Mouse (Mus musculus) forebrain, embryonic 14.5 days (tissue): ENCODE measurements around the gene Rnf43. TPM values are rescaled to one million over a fixed set of nuclear protein-coding genes. Genes with fewer than 3 reads are reported as not detected.
A peak's percentile ranks its signal among the peaks of the same experiment; 100 is the strongest.

Experiments
- ATAC-seq: fragments of 200-750 bp; cut with Nextera tagmentation; 2 replicates; pipeline ENCODE4 v1.8.0; 2017; ENCODE audit warnings: mild to moderate bottlenecking, moderate library complexity
- DNase-seq: peaks from one replicate; pipeline ENCODE4 v3.0.0-alpha.2; 2015; ENCODE audit warnings: low spot score
- H3K27ac ChIP-seq: fragments of 300-500 bp; sonication (generic); 2 replicates; pipeline ENCODE4 v1.5.1; 2014; ENCODE audit warnings: low read depth, mild to moderate bottlenecking, control low read depth, low read length, moderate library complexity
- H3K27me3 ChIP-seq: fragments of 300-500 bp; sonication (generic); replicated peaks from 2 replicates; pipeline ENCODE4 v1.6.1; 2014; ENCODE audit warnings: low read length, control low read depth, mixed read lengths; ENCODE audit not compliant: control insufficient read depth, insufficient read depth
- H3K36me3 ChIP-seq: fragments of 300-500 bp; sonication (generic); 2 replicates; pipeline ENCODE4 v1.6.1; 2014; ENCODE audit warnings: low read length, control low read depth; ENCODE audit not compliant: control insufficient read depth, insufficient read depth
- H3K4me1 ChIP-seq: fragments of 300-500 bp; sonication (generic); 2 replicates; pipeline ENCODE4 v1.6.1; 2014; ENCODE audit warnings: antibody characterized with exemption, low read length, control low read depth; ENCODE audit not compliant: control insufficient read depth, insufficient read depth
- H3K4me2 ChIP-seq: fragments of 300-500 bp; sonication (generic); 2 replicates; pipeline ENCODE4 v1.6.1; 2014; ENCODE audit warnings: mild to moderate bottlenecking, control low read depth, low read length
- H3K4me3 ChIP-seq: fragments of 300-500 bp; sonication (generic); 2 replicates; pipeline ENCODE4 v1.5.1; 2014; ENCODE audit warnings: low read depth, low read length, control low read depth
- H3K9ac ChIP-seq: fragments of 300-500 bp; sonication (generic); 2 replicates; pipeline ENCODE4 v1.6.1; 2014; ENCODE audit warnings: mild to moderate bottlenecking, low read length, control low read depth, moderate library complexity
- H3K9me3 ChIP-seq: fragments of 300-500 bp; sonication (generic); replicated peaks from 2 replicates; pipeline ENCODE4 v1.6.1; 2016; ENCODE audit warnings: low read length, control low read depth, mixed read lengths; ENCODE audit not compliant: control insufficient read depth
- WGBS: fragments of 180-500 bp; shearing (Covaris S2); extraction: QIAGEN DNeasy Blood & Tissue Kit; methylation state at CpG from one replicate; pipeline ENCODE4 v1.1.7; 2014; 5-methylcytosine and 5-hydroxymethylcytosine counted together
- polyA plus RNA-seq: library from polyadenylated mRNA; unstranded; fragments of >200 nt; fragmentation: Nextera tagmentation; extraction: Ambion mirVana; gene quantifications from 2 replicates; pipeline ENCODE4 v1.2.1, GENCODE M21; 2014

Rnf43 gene
- polyA plus RNA-seq, 1 experiment from 2014 or later: 0.63 TPM

DNA sequence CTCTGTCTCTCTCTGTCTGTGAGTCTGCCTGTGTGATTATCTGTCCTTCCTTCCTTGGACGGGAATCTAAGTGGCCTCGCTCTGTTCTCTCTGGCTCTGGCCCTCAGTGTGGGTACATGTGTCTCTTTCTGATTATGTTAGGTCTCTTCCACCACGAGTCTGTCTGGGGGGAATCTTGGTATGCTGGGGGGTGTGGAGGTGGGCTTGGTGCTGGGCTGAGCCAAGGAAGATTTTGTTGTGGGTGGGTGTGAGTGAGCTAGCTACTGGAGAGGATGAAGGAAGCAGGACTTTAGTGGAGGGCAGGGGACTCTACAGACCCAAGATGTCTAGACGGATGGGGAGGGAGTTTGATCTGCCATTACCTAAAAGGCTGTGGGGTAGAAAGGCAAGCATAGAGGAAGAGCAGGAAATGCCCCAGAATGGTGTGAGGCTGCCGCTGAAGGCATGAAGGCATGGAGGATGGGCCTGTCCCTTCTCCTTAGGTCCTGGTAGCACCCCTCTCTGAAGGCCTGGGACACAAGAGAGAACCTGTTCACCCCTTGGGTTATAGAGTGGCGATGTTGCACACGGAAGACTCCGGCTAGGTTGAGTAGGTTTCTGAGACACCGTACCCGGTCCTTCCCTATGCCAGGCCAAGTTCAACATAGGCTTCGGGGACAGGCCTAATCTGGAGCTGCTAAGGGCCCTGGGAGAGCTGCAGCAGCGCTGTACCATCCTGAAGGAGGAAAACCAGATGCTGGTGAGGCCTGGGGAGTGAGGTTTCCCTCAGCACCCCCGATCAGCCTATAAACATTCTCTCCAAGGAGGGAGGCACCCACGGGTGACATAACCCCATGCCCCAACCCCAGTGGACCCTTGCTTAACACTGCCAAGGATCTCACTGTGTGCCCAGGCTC, 99.5 kb downstream of the Rnf43 start:
- Histone ChIP-seq H3K4me2 (peak overlapping the region; percentile 96), H3K27ac (no peak overlapping the region), H3K36me3 (0 out of 2 replicates have a peak, but pooled peaks cover 6% of the 10 kb centered on the region), H3K9ac (peak overlapping the region; percentile 82), H3K9me3 (no peaks in the 10 kb centered on the region), H3K4me3 (peak overlapping the region; percentile 58), H3K27me3 (peaks cover 9% of the 10 kb centered on the region; the same call in 1 of the 2 replicates), H3K4me1 (peaks cover 31% of the 10 kb centered on the region)
- WGBS: 77% methylated on average over 14 of the region's 14 CpGs
- DNase-seq (no peak), ATAC-seq (no peak)

DNA sequence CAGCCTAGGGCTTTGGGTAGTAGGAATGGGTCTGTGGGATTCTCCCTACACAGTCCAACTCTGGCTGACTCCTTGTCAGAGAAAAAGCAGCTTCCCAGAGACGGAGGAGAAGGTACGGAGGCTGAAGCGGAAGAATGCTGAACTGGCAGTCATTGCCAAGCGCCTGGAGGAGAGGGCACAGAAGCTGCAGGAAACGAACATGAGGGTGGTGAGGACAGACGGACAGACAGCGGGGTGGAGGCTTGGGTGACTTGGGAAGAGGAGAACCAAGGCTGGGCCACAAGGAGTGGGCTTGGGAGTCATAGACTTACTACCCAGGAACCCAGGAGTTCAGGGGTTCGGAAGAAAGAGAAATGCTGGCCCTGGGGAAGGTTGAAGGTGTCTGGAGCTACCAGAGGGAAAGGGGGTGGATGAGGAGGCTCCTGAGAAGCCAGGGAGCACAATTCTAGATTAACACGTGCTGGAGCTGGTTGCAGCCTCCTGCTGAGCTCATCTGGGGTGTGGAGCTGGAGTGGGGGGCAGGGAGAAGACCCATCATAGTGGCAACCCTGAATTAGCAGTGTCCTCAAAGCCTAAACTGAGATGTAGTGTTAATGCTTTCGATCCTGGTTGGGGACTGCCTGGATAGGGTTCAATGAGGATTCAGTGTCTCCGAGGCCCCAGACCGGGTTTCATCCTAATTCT, 100.3 kb downstream of the Rnf43 start:
- Histone ChIP-seq H3K36me3 (0 out of 2 replicates have a peak, but pooled peaks cover 10% of the 10 kb centered on the region), H3K4me2 (peak overlapping the region; percentile 96), H3K27ac (peak overlapping the region; percentile 44), H3K27me3 (peaks cover 9% of the 10 kb centered on the region; the same call in 1 of the 2 replicates), H3K9ac (peak overlapping the region; percentile 82), H3K9me3 (no peaks in the 10 kb centered on the region), H3K4me1 (peaks cover 31% of the 10 kb centered on the region), H3K4me3 (peak overlapping the region; percentile 58)
- DNase-seq (peak; percentile 5), ATAC-seq (no peak)
- 43% methylated on average over 12 of the region's 12 CpGs for WGBS

DNA sequence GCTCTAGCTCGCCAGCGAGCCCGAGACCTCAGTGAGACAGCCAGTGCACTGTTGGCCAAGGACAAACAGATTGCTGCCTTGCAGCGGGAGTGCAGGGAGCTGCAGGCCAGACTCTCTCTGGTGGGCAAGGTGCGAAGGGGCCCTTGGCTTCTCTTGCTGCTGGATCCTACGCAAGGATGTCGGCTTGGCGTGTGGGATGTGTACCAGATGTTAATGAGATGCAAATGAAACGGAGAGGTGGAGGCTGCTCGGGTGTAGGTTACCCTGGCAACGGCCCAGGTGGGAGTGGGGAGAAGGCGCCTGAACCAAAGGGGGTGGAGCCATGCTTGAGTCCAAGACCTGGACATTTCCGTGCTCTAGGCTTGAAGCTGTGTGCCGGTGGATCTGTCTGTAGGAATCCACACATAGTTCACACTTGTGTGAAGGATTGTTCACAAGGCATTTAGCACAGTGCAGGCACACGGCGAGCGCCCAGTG, 101.0 kb downstream of the Rnf43 start:
- Histone ChIP-seq H3K36me3 (peaks cover 17% of the 10 kb centered on the region; the same call in 1 of the 2 replicates), H3K4me1 (peaks cover 31% of the 10 kb centered on the region), H3K27me3 (peaks cover 9% of the 10 kb centered on the region; the same call in 1 of the 2 replicates), H3K9me3 (no peaks in the 10 kb centered on the region), H3K4me3 (peak overlapping the region; percentile 58), H3K27ac (peak overlapping the region; percentile 44), H3K4me2 (peak overlapping the region; percentile 96), H3K9ac (peak overlapping the region; percentile 82)
- peak; percentile 76 for DNase-seq
- ATAC-seq: peak; percentile 45
- under 1% methylated on average over 17 of the region's 17 CpGs for WGBS

DNA sequence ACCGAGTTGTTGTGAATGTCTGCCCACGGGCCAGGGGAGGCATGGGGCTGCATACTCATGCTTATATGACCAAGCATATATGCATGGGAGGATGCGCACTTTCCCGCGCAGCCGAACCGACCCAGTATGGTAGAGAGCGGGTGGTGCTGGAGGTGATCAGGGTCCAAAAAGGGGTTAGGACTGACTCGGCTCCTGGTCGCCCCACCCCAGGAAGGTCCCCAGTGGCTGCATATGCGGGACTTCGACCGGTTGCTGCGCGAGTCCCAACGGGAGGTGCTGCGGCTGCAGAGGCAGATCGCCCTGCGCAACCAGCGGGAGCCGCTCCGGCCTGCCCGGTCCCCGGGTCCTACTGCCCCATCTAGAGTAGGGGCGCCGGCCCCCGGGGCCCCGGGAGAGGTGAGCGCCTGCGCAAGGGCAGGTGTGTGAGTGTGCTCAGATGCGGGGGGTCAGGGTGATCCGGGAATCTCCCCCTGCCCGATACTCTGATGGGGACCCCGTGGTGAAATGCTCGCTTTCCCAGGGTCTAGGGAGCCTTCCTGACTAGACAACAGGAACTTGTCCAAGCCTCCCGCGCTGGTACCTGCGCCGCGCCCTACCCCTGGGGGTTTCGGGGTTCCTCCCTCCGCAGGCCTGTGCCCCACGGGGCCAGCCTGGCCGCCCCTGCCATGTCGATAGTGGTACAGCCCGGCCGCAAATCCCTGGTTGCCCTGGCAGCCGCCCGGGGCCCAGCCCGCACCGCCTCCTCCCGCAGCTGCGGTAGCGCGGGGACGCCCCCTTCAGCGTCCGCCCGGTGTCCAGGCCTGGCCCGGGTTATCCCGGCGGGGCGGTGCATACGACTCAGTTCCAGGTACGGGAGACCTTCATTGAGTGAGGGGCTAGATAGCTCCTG, 101.7 kb downstream of the Rnf43 start:
- no peaks in the 10 kb centered on the region for H3K9me3 ChIP-seq
- peak overlapping the region; percentile 96 for H3K4me2 ChIP-seq
- H3K27me3 ChIP-seq: peaks cover 9% of the 10 kb centered on the region; the same call in 1 of the 2 replicates
- peaks cover 18% of the 10 kb centered on the region; the same call in 1 of the 2 replicates for H3K36me3 ChIP-seq
- H3K4me3 ChIP-seq: peak overlapping the region; percentile 58
- DNase-seq: peak; percentile 57
- H3K27ac ChIP-seq: peak overlapping the region; percentile 66; the same call in 1 of the 2 replicates
- ATAC-seq: peak; percentile 57
- WGBS: 1% methylated on average over 63 of the region's 65 CpGs
- H3K9ac ChIP-seq: peak overlapping the region; percentile 82
- peaks cover 31% of the 10 kb centered on the region for H3K4me1 ChIP-seq

- no peak overlapping the region for H3K4me3 ChIP-seq
- 89% methylated on average over 4 of the region's 4 CpGs for WGBS
- no peak overlapping the region for H3K4me2 ChIP-seq
- H3K27ac ChIP-seq: no peak overlapping the region
- no peak for ATAC-seq
- no peak overlapping the region for H3K9ac ChIP-seq
- H3K9me3 ChIP-seq: no peaks in the 10 kb centered on the region
- H3K4me1 ChIP-seq: peaks cover 9% of the 10 kb centered on the region
- H3K36me3 ChIP-seq: peaks cover 50% of the 10 kb centered on the region
- H3K27me3 ChIP-seq: no peaks in the 10 kb centered on the region
- DNase-seq: no peak
Measured at GRCm38 (mm10) chr11:87768745-87769144, 106.2 kb downstream of the Rnf43 start.

GRCm38 (mm10) chr11:87770989-87771388, 108.5 kb downstream of the Rnf43 start:
- Histone ChIP-seq H3K36me3 (peaks cover 65% of the 10 kb centered on the region), H3K27me3 (no peaks in the 10 kb centered on the region), H3K27ac (no peak overlapping the region), H3K4me2 (no peak overlapping the region), H3K4me1 (no peaks in the 10 kb centered on the region), H3K9ac (no peak overlapping the region), H3K9me3 (no peaks in the 10 kb centered on the region), H3K4me3 (no peak overlapping the region)
- DNase-seq: peak; percentile 59
- WGBS: 63% methylated on average over 3 of the region's 3 CpGs
- no peak for ATAC-seq

- Histone ChIP-seq H3K4me2 (no peak overlapping the region), H3K4me1 (no peaks in the 10 kb centered on the region), H3K4me3 (no peak overlapping the region), H3K27me3 (no peaks in the 10 kb centered on the region), H3K27ac (no peak overlapping the region), H3K9ac (no peak overlapping the region), H3K36me3 (peaks cover 69% of the 10 kb centered on the region), H3K9me3 (no peaks in the 10 kb centered on the region)
- DNase-seq (no peak), ATAC-seq (no peak)
- WGBS: 94% methylated on average over 3 of the region's 3 CpGs
Measured at GRCm38 (mm10) chr11:87772354-87772753, 109.8 kb downstream of the Rnf43 start.

DNA sequence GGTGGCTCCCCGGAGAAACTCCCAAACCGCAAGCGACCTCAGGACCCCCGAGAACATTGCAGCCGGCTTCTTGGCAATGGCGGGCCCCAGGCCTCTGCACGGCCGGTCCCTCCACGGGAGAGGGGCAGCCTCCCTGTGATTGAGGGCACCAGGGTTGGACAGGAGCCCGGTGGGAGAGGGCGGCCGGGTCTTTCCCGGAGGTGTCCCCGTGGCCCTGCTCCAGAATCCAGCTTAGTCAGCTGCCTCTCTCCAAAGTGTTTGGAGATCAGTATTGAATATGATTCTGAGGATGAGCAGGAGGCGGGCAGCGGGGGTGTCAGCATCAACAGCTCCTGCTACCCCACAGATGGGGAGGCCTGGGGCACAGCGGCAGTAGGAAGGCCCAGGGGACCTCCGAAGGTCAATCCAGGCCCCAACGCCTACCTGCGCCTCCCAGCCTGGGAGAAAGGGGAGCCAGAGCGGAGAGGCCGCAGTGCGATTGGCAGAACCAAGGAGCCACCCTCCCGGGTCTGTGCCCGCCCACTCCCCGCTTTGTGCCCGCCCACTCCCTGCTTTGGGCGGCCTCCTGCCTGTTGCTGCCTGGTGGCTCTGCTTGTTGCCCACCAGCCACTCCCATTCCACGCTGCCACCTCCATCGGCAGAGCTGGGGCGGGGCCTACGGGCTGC, 115.7 kb downstream of the Rnf43 start:
- no peaks in the 10 kb centered on the region for H3K27me3 ChIP-seq
- peak overlapping the region; percentile 59 for H3K4me2 ChIP-seq
- H3K9me3 ChIP-seq: no peaks in the 10 kb centered on the region
- H3K4me3 ChIP-seq: peak overlapping the region; percentile 28
- peaks cover 6% of the 10 kb centered on the region; the same call in 1 of the 2 replicates for H3K4me1 ChIP-seq
- H3K9ac ChIP-seq: peak overlapping the region; percentile 58
- 5% methylated on average over 29 of the region's 32 CpGs for WGBS
- ATAC-seq (peak; percentile 89), DNase-seq (peak; percentile 66)
- no peak overlapping the region for H3K27ac ChIP-seq
- peaks cover 39% of the 10 kb centered on the region for H3K36me3 ChIP-seq
